Mouse (Mus musculus) midbrain, embryonic 16.5 days (tissue): ENCODE measurements around the gene Smap1. TPM values are rescaled to one million over a fixed set of nuclear protein-coding genes. Genes with fewer than 3 reads are reported as not detected.
"Not testable (repeated sequence)": the region's sequence is repeated elsewhere in the genome, so short reads cannot be mapped to it uniquely, and the experiment has no call there.

Source experiments
- ATAC-seq: fragments of 200-750 bp; cut with Nextera tagmentation; 2 replicates; pipeline ENCODE4 v1.8.0; 2017; ENCODE audit warnings: moderate TSS enrichment
- H3K27ac ChIP-seq: fragments of 300-500 bp; sonication (generic); 2 replicates; pipeline ENCODE4 v1.5.1; 2014; ENCODE audit warnings: mild to moderate bottlenecking, low read length, mixed read lengths
- H3K27me3 ChIP-seq: fragments of 300-500 bp; sonication (generic); 2 replicates; pipeline ENCODE4 v1.6.1; 2014; ENCODE audit warnings: low read depth, low read length, mixed read lengths; ENCODE audit not compliant: control insufficient read depth, insufficient read depth
- H3K36me3 ChIP-seq: fragments of 300-500 bp; sonication (generic); 2 replicates; pipeline ENCODE4 v1.6.1; 2014; ENCODE audit warnings: mild to moderate bottlenecking, low read length, moderate library complexity, mixed read lengths; ENCODE audit not compliant: control insufficient read depth, insufficient read depth
- H3K4me1 ChIP-seq: fragments of 300-500 bp; sonication (generic); 2 replicates; pipeline ENCODE4 v1.6.1; 2014; ENCODE audit warnings: mild to moderate bottlenecking, low read length, mixed read lengths; ENCODE audit not compliant: control insufficient read depth, insufficient read depth
- H3K4me2 ChIP-seq: fragments of 300-500 bp; sonication (generic); 2 replicates; pipeline ENCODE4 v1.6.1; 2014; ENCODE audit warnings: mild to moderate bottlenecking, low read length, mixed read lengths
- H3K4me3 ChIP-seq: fragments of 300-500 bp; sonication (generic); 2 replicates; pipeline ENCODE4 v1.5.1; 2014; ENCODE audit warnings: low read depth, mild to moderate bottlenecking, low read length, moderate library complexity, mixed read lengths
- H3K9ac ChIP-seq: fragments of 300-500 bp; sonication (generic); 2 replicates; pipeline ENCODE4 v1.6.1; 2014; ENCODE audit warnings: low read depth, low read length, mixed read lengths
- H3K9me3 ChIP-seq: fragments of 300-500 bp; sonication (generic); replicated peaks from 2 replicates; pipeline ENCODE4 v1.6.1; 2014; ENCODE audit warnings: mild to moderate bottlenecking, low read length, mixed read lengths; ENCODE audit not compliant: control insufficient read depth, poor library complexity, severe bottlenecking
- WGBS: fragments of 180-500 bp; shearing (Covaris S2); extraction: QIAGEN DNeasy Blood & Tissue Kit; methylation state at CpG from one replicate; pipeline ENCODE4 v1.1.7; 2014; 5-methylcytosine and 5-hydroxymethylcytosine counted together
- polyA plus RNA-seq: library from polyadenylated mRNA; unstranded; fragments of >200 nt; fragmentation: Nextera tagmentation; extraction: Ambion mirVana; gene quantifications from 2 replicates; pipeline ENCODE4 v1.2.1, GENCODE M21; 2015

The Smap1 gene
- polyA plus RNA-seq: 111 and 118 TPM in 2 replicates

DNA sequence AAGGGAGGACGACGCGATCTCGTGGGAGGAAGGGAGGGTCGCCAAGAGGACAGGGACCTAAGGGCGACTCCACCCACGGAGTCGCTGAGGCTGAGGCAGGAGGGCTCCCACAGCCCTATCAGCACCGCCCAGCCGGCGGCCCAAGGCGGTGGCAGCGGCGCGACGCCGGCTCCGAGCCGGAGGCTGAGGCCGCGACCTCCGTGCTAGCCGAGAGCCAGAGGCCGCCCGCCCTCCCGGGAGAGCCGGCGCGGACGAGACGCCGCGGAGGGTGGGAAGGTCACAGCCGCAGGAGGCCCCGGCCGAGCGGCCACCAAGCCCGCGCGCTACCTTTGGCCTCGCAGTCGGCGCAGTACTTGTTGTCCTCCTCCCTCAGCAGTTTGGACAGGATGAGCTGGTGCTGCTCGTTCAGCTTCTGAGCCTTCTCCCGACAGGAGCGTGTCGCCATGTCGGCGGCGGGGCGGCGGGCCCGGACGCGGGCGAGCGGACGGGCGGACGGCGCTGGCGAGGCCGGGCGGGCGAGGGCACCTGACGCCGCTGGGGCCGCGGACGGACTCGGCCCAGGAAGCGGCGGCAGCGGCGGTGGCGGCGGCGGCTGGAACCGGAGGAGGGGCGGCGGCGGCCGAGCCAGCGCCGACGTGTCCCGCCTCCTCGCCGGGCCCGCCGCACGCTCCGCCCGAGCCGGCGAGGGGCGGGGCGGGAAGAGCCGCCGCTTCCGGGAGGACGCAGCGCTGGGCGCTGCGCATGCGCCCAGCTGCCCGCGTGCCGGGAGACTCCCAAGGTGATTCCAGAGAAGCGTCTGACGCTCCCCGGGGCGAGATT is at the start of gene Smap1:
Smap1 (minus strand) TSS at position 607 of the 819 bp plus-strand sequence.
- peak within 1 kb of the TSS; percentile 97 for H3K4me3 ChIP-seq
- peak within 1 kb of the TSS; percentile 80 for H3K4me2 ChIP-seq
- H3K4me1 ChIP-seq: peaks cover 21% of the 10 kb centered on the region
- H3K27me3 ChIP-seq: no peaks in the 10 kb centered on the region
- peak; percentile 96 for ATAC-seq
- under 1% methylated on average over 79 of the region's 113 CpGs for WGBS
- peaks cover 3% of the 10 kb centered on the region; the same call in 1 of the 2 replicates for H3K9me3 ChIP-seq
- H3K27ac ChIP-seq: peak within 1 kb of the TSS; percentile 97
- no peaks in the 10 kb centered on the region for H3K36me3 ChIP-seq
- peak within 1 kb of the TSS; percentile 95 for H3K9ac ChIP-seq

GRCm38 (mm10) chr1:23971159-23971558 is 49.0 kb upstream of the Smap1 start:
- not testable (repeated sequence) for H3K27ac ChIP-seq, H3K9me3 ChIP-seq, H3K9ac ChIP-seq, H3K4me3 ChIP-seq, H3K36me3 ChIP-seq, H3K4me2 ChIP-seq, H3K27me3 ChIP-seq, H3K4me1 ChIP-seq, ATAC-seq
- 88% methylated on average over 3 of the region's 4 CpGs for WGBS

DNA sequence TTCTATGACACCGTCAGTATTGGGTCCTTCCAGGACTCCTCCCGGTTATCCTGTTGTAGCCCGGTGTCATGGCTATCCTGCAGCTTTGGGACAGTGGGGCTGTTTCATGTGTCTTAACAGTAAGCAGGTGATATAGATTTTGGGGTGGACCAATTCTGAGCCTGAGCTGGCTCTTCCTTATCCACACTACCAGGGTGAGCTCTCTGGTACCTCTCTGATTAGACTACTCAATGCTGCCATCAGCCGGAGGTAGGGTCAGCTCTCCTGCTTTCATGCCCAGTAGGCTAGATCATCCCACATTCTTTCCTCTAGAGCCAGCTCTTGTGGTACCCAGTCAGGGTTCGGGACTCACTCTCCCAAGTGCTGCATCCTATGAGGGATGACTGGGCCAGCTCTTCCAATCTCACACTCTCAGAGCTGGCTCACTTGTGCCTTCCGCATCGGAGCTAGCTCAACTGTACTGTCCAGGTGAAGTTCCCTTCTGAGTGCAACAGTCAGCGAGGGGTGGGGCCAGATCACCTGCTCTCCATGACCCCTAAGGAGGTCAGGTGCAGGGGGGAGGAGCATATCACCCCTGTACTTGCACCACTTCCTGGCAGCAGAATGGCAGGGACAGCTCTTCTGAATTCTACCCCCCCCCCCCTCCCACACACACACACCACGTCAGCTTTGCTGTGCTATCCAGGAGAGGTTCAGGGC is 46.1 kb upstream of the Smap1 start:
- Histone ChIP-seq H3K27me3 (no peaks in the 10 kb centered on the region), H3K36me3 (no peaks in the 10 kb centered on the region), H3K4me3 (no peak overlapping the region), H3K4me1 (no peaks in the 10 kb centered on the region), H3K4me2 (no peak overlapping the region), H3K9ac (no peak overlapping the region), H3K27ac (no peak overlapping the region), H3K9me3 (no peaks in the 10 kb centered on the region)
- no peak for ATAC-seq
- 91% methylated on average over 9 of the region's 9 CpGs for WGBS

- no peaks in the 10 kb centered on the region for H3K4me1 ChIP-seq
- no peaks in the 10 kb centered on the region for H3K9me3 ChIP-seq
- H3K4me2 ChIP-seq: no peak overlapping the region
- H3K27me3 ChIP-seq: no peaks in the 10 kb centered on the region
- no peak for ATAC-seq
- H3K36me3 ChIP-seq: no peaks in the 10 kb centered on the region
- no peak overlapping the region for H3K4me3 ChIP-seq
- H3K27ac ChIP-seq: no peak overlapping the region
- no peak overlapping the region for H3K9ac ChIP-seq
- 81% methylated on average over 1 of the region's 1 CpGs for WGBS
These were observed 44.1 kb upstream of the Smap1 start for GRCm38 (mm10) chr1:23966226-23966625.

DNA sequence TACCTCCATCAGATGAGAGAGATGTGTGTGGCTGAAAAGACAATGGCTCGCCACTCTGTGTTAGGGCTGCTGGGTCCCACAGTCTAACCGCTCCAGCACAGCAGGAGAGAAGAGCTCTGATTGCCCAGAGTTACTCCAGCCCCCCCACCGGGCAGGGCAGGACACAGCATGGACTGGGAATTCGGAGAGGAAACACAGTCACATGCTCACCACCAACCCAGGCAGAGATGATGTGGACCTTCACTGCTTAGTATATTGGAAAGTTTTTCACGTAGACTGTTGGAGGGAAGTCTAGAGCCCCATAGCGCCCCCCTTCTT is 37.3 kb upstream of the Smap1 start:
- ATAC-seq: 0 out of 2 replicates have a peak, but pooled peaks have one; percentile 32
- H3K27me3 ChIP-seq: no peaks in the 10 kb centered on the region
- peak overlapping the region; percentile 31 for H3K4me2 ChIP-seq
- H3K9ac ChIP-seq: no peak overlapping the region
- WGBS: 13% methylated on average over 6 of the region's 6 CpGs
- H3K4me3 ChIP-seq: no peak overlapping the region
- peaks cover 4% of the 10 kb centered on the region; the same call in 1 of the 2 replicates for H3K4me1 ChIP-seq
- H3K9me3 ChIP-seq: no peaks in the 10 kb centered on the region
- H3K36me3 ChIP-seq: no peaks in the 10 kb centered on the region
- H3K27ac ChIP-seq: no peak overlapping the region

- peaks cover 4% of the 10 kb centered on the region; the same call in 1 of the 2 replicates for H3K4me1 ChIP-seq
- H3K4me3 ChIP-seq: no peak overlapping the region
- H3K27ac ChIP-seq: no peak overlapping the region
- H3K9me3 ChIP-seq: no peaks in the 10 kb centered on the region
- H3K27me3 ChIP-seq: no peaks in the 10 kb centered on the region
- H3K9ac ChIP-seq: no peak overlapping the region
- no peaks in the 10 kb centered on the region for H3K36me3 ChIP-seq
- WGBS: 21% methylated on average over 13 of the region's 13 CpGs
- H3K4me2 ChIP-seq: peak overlapping the region; percentile 31
- ATAC-seq: 0 out of 2 replicates have a peak, but pooled peaks have one; percentile 25
These were observed 36.7 kb upstream of the Smap1 start for GRCm38 (mm10) chr1:23958668-23959414.

DNA sequence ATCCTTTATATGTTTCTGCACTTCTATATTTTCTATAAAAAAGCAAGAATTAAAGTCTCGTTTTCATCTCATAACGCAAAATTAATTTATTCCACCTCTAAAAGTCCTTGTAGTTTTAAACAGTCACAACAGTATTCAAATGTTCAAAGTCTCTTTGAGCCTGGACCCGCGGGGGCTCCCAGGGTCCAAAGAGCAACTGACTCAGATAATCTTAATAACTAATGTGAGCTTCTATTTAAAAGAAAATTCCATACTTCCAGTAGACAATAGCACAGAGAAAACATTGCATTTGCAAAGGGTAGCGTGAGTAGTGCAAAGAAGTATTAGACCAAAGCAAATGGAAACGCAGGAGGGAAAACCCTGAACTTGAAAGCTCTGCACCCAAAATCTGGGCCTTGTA is 36.0 kb upstream of the Smap1 start:
- Histone ChIP-seq H3K27ac (no peak overlapping the region), H3K4me1 (peaks cover 4% of the 10 kb centered on the region; the same call in 1 of the 2 replicates), H3K9me3 (no peaks in the 10 kb centered on the region), H3K9ac (no peak overlapping the region), H3K4me2 (no peak overlapping the region), H3K27me3 (no peaks in the 10 kb centered on the region), H3K4me3 (no peak overlapping the region), H3K36me3 (no peaks in the 10 kb centered on the region)
- no peak for ATAC-seq
- WGBS: 83% methylated on average over 6 of the region's 6 CpGs

GRCm38 (mm10) chr1:23955539-23955938 is 33.4 kb upstream of the Smap1 start:
- ATAC-seq: no peak
- Histone ChIP-seq H3K4me2 (no peak overlapping the region), H3K4me1 (peaks cover 4% of the 10 kb centered on the region; the same call in 1 of the 2 replicates), H3K36me3 (no peaks in the 10 kb centered on the region), H3K9me3 (no peaks in the 10 kb centered on the region), H3K27me3 (no peaks in the 10 kb centered on the region), H3K4me3 (no peak overlapping the region), H3K27ac (no peak overlapping the region), H3K9ac (no peak overlapping the region)
- WGBS: 96% methylated on average over 4 of the region's 4 CpGs
